Mouse (Mus musculus) bone marrow macrophage, adult 2 months (primary cell): Measurements from ENCODE around the gene Foxr1.

Source experiments
- CTCF ChIP-seq: IDR thresholded peaks from 2 replicates; pipeline ENCODE4 v1.5.1; 2012; ENCODE audit warnings: low read depth, mild to moderate bottlenecking, low read length, moderate library complexity
- POLR2A ChIP-seq: IDR thresholded peaks from 2 replicates; pipeline ENCODE4 v1.6.1; 2012; ENCODE audit warnings: mild to moderate bottlenecking, low read depth, low read length, borderline replicate concordance

DNA sequence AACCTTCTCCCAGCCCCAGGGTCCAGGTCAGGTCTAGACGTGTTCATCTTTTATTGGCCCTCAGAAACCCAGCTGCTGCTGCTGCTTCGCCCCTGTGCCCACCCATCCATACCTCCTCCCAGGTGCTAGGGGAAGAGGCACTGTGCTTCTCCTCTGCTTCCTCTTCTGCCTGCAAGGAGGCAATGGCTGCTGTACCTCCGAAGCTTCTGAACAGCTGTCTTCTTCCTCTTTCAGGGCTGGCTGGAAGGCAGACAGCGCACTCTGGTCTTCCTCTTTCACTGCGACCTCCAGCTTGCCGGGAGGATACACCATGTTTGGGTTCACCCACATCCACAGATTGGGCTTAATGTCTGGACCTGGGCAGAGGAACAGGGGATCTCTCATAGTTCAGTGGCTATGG lies 5.2 kb downstream of the Foxr1 start:
- TF ChIP-seq CTCF (no peak), POLR2A (no peak)
